Mouse (Mus musculus) myocyte (in vitro differentiated cells): Measurements from ENCODE around the gene Gm20388.

Source experiments
- CEBPB ChIP-seq: IDR thresholded peaks from 2 replicates; pipeline ENCODE4 v1.6.1; 2011; ENCODE audit warnings: mild to moderate bottlenecking, moderate library complexity; ENCODE audit not compliant: poor library complexity, insufficient read depth, severe bottlenecking
- E2F4 ChIP-seq: IDR thresholded peaks from one replicate; pipeline ENCODE4 v1.6.1; 2011; ENCODE audit warnings: mild to moderate bottlenecking, control low read depth, moderate library complexity; ENCODE audit not compliant: insufficient read depth
- MAX ChIP-seq: IDR thresholded peaks from one replicate; pipeline ENCODE4 v1.6.1; 2011; ENCODE audit warnings: low read depth, mild to moderate bottlenecking, control low read depth
- MYOD1 ChIP-seq, 3 experiments: IDR thresholded peaks; one replicate each; pipeline ENCODE4 v1.6.1; 2011; ENCODE audit warnings: control low read depth in 2 of 3, low read depth in 2 of 3, mild to moderate bottlenecking in 2 of 3, moderate library complexity in 1 of 3; ENCODE audit not compliant: insufficient read length in 2 of 3, control insufficient read depth in 1 of 3
- MYOG ChIP-seq, 3 experiments: IDR thresholded peaks; one replicate each; pipeline ENCODE4 v1.6.1; 2011; ENCODE audit warnings: control low read depth in 2 of 3, low read depth in 2 of 3, mild to moderate bottlenecking in 2 of 3; ENCODE audit not compliant: insufficient read length in 2 of 3, control insufficient read depth in 1 of 3, insufficient read depth in 1 of 3
- POLR2A ChIP-seq: IDR thresholded peaks from one replicate; pipeline ENCODE4 v1.6.1; 2011; ENCODE audit warnings: low read depth, mild to moderate bottlenecking, control low read depth, moderate library complexity; ENCODE audit not compliant: insufficient read length
- POLR2AphosphoS2 ChIP-seq: IDR thresholded peaks from one replicate; pipeline ENCODE4 v1.6.1; 2011; ENCODE audit warnings: low read depth, control low read depth; ENCODE audit not compliant: insufficient read length
- REST ChIP-seq: IDR thresholded peaks from one replicate; pipeline ENCODE4 v1.6.1; 2011; ENCODE audit warnings: mild to moderate bottlenecking, control low read depth, moderate library complexity; ENCODE audit not compliant: insufficient read depth, insufficient read length
- SRF ChIP-seq: IDR thresholded peaks from one replicate; pipeline ENCODE4 v1.6.1; 2011; ENCODE audit warnings: low read depth; ENCODE audit not compliant: control insufficient read depth, insufficient read length
- TCF12 ChIP-seq: IDR thresholded peaks from one replicate; pipeline ENCODE4 v1.6.1; 2011; ENCODE audit warnings: mild to moderate bottlenecking, control low read depth; ENCODE audit not compliant: poor library complexity, insufficient read depth, severe bottlenecking
- TCF3 ChIP-seq: IDR thresholded peaks from one replicate; pipeline ENCODE4 v1.6.1; 2011; ENCODE audit warnings: low read depth, control low read depth; ENCODE audit not compliant: insufficient read length
- USF1 ChIP-seq: IDR thresholded peaks from one replicate; pipeline ENCODE4 v1.6.1; 2011; ENCODE audit warnings: low read depth, mild to moderate bottlenecking, control low read depth, moderate library complexity

- TF ChIP-seq POLR2A: no peak
- TF ChIP-seq MAX: no peak
- TF ChIP-seq USF1: no peak
- TF ChIP-seq CEBPB: no peak
- TF ChIP-seq TCF12: no peak
- TF ChIP-seq MYOD1 (IDR thresholded peaks at IDR 0.05; ENCODE audit: control insufficient read depth in 1 of 3, insufficient read length in 2 of 3, low read depth in 2 of 3): no peak
- no peak for TF ChIP-seq POLR2AphosphoS2
- TF ChIP-seq E2F4: no peak
- TF ChIP-seq MYOG (IDR thresholded peaks at IDR 0.05; ENCODE audit: control insufficient read depth in 1 of 3, insufficient read depth in 1 of 3, insufficient read length in 2 of 3, low read depth in 2 of 3): no peak
- TF ChIP-seq SRF: no peak
- no peak for TF ChIP-seq TCF3
- no peak for TF ChIP-seq REST
These were observed 788.9 kb downstream of the Gm20388 start for GRCm38 (mm10) chr8:120699565-120699964.
